Mouse (Mus musculus) E14TG2a.4 (cell line): ENCODE results near the gene Coq10b.
A peak's percentile ranks its signal among the peaks of the same experiment; 100 is the strongest.
"Not testable (repeated sequence)": the region's sequence is repeated elsewhere in the genome, so short reads cannot be mapped to it uniquely, and the experiment has no call there.

Experiments
- H3K27me3 ChIP-seq: 2 replicates; pipeline ENCODE4 v1.6.1; 2014; ENCODE audit warnings: low read length, control low read depth; ENCODE audit not compliant: insufficient read depth
- H3K36me3 ChIP-seq: 2 replicates; pipeline ENCODE4 v1.6.1; 2014; ENCODE audit warnings: low read length, control low read depth; ENCODE audit not compliant: insufficient read depth
- H3K4me1 ChIP-seq: replicated peaks from 2 replicates; pipeline ENCODE4 v1.6.1; 2014; ENCODE audit warnings: low read depth, low read length, control low read depth
- H3K4me3 ChIP-seq: replicated peaks from 2 replicates; pipeline ENCODE4 v1.5.1; 2014; ENCODE audit warnings: mild to moderate bottlenecking, low read length
- H3K9me3 ChIP-seq: 2 replicates; pipeline ENCODE4 v1.6.1; 2014; ENCODE audit warnings: low read length, control low read depth
- CTCF ChIP-seq: conservative IDR thresholded peaks from 2 replicates; pipeline ENCODE4 v1.5.1; 2014; ENCODE audit warnings: low read length
- NANOG ChIP-seq: IDR thresholded peaks from 2 replicates; pipeline ENCODE4 v1.6.1; 2014; ENCODE audit warnings: borderline replicate concordance, low read length, mixed read lengths
- POU5F1 ChIP-seq: IDR thresholded peaks from 2 replicates; pipeline ENCODE4 v1.6.1; 2014; ENCODE audit warnings: low read length, borderline replicate concordance

Gene Coq10b

DNA sequence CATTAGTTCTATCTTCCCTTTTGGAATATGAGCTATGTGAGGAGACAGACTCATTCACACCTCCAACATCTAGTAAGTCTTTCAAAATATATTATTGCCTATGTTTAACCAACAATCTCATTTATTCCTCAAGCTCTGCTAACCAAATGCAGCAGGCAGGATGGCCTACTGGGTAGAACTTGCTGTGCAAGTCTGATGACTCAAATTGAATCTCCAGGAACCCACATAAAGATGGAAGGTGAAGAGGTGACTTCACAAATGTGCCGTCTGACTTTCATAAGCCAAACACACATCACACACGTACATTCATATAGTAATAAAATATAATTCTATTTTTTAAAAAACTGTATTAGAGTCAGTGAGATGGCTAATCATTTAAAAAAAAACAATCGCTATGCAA lies 899 bp upstream of the Coq10b start:
- H3K36me3 ChIP-seq, result 0 out of 2 replicates have a peak, but pooled peaks cover 13% of the 10 kb centered on the region
- peak overlapping the region; percentile 94 for H3K4me3 ChIP-seq
- no peaks in the 10 kb centered on the region for H3K9me3 ChIP-seq
- peaks cover 10% of the 10 kb centered on the region for H3K27me3 ChIP-seq
- H3K4me1 ChIP-seq, result peaks cover 23% of the 10 kb centered on the region
- TF ChIP-seq POU5F1 (no peak), CTCF (no peak), NANOG (no peak)

DNA sequence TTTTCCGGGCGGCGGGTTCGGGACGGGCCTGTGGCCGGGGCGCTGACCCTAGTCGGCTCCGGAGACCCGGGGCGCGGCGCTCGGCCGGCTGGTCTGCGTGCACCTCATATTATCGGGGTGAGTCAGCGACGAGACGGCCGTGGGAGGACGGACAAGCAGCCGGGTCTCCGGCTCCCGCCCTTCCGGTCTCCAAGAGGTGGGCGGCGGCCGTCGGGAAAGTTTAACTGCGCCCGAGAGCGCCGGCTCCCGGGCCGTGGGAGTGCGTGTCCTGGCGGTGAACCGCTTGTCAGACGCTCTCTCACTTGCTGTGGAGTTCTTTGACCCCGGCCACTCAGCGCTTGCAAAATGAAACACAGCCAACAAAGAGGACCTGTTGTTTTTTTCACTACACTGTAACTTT lies 435 bp downstream of the Coq10b start:
- Histone ChIP-seq H3K9me3 (no peaks in the 10 kb centered on the region), H3K4me3 (peak overlapping the region; percentile 94), H3K4me1 (peaks cover 34% of the 10 kb centered on the region), H3K27me3 (peaks cover 5% of the 10 kb centered on the region; the same call in 1 of the 2 replicates), H3K36me3 (0 out of 2 replicates have a peak, but pooled peaks cover 17% of the 10 kb centered on the region)
- TF ChIP-seq POU5F1 (no peak), CTCF (no peak), NANOG (no peak)

GRCm38 (mm10) chr1:55053596-55053995 lies 1.0 kb downstream of the Coq10b start:
- no peaks in the 10 kb centered on the region for H3K9me3 ChIP-seq
- no peak for TF ChIP-seq CTCF
- TF ChIP-seq NANOG, result no peak
- TF ChIP-seq POU5F1, result no peak
- H3K4me1 ChIP-seq, result peaks cover 37% of the 10 kb centered on the region
- H3K36me3 ChIP-seq, result 0 out of 2 replicates have a peak, but pooled peaks cover 17% of the 10 kb centered on the region
- peaks cover 5% of the 10 kb centered on the region; the same call in 1 of the 2 replicates for H3K27me3 ChIP-seq
- peak overlapping the region; percentile 94 for H3K4me3 ChIP-seq

- Histone ChIP-seq H3K4me1 (peaks cover 46% of the 10 kb centered on the region), H3K4me3 (no peak overlapping the region), H3K9me3 (no peaks in the 10 kb centered on the region), H3K36me3 (0 out of 2 replicates have a peak, but pooled peaks cover 17% of the 10 kb centered on the region), H3K27me3 (no peaks in the 10 kb centered on the region)
- no peak for TF ChIP-seq POU5F1
- no peak for TF ChIP-seq CTCF
- no peak for TF ChIP-seq NANOG
Measured at GRCm38 (mm10) chr1:55055322-55056115, 2.9 kb downstream of the Coq10b start.

GRCm38 (mm10) chr1:55058383-55058782 lies 5.8 kb downstream of the Coq10b start:
- not testable (repeated sequence) for H3K9me3 ChIP-seq, H3K4me3 ChIP-seq, H3K27me3 ChIP-seq
- H3K36me3 ChIP-seq, result peaks cover 32% of the 10 kb centered on the region
- peaks cover 37% of the 10 kb centered on the region for H3K4me1 ChIP-seq

- Histone ChIP-seq H3K4me1 (peaks cover 28% of the 10 kb centered on the region), H3K27me3 (no peaks in the 10 kb centered on the region), H3K4me3 (no peak overlapping the region), H3K9me3 (no peaks in the 10 kb centered on the region), H3K36me3 (peaks cover 49% of the 10 kb centered on the region)
- TF ChIP-seq POU5F1 (no peak), NANOG (no peak), CTCF (no peak)
Measured at GRCm38 (mm10) chr1:55061099-55061498, 8.5 kb downstream of the Coq10b start.

DNA sequence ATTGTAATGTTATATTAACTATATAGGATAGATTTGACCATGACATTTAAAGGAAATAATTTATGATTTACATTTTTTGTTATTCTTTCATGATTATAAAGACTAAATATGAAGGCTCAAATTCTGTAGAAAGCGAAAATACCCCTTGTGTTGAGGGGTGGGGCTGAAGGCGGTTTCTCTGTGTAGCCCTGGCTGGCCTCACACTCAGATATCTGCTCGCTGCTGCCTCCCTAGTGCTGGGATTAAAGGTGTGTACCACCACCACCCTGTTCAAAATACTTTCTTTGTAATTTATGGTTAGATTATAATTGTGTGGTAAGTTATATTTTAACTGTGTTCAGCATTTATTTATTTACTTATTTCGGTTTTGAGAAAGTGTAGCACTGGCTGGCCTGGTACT lies 9.2 kb downstream of the Coq10b start:
- Histone ChIP-seq H3K27me3 (no peaks in the 10 kb centered on the region), H3K9me3 (no peaks in the 10 kb centered on the region)
- TF ChIP-seq CTCF, result no peak
- TF ChIP-seq POU5F1, result no peak
- TF ChIP-seq NANOG, result no peak

GRCm38 (mm10) chr1:55072328-55072727 lies 19.8 kb downstream of the Coq10b start:
- H3K9me3 ChIP-seq, H3K27me3 ChIP-seq, H3K4me3 ChIP-seq: not testable (repeated sequence)
- H3K36me3 ChIP-seq, result peaks cover 61% of the 10 kb centered on the region
- H3K4me1 ChIP-seq, result peaks cover 26% of the 10 kb centered on the region

More for the DNA sequence above, 9.2 kb downstream of the Coq10b start:
- no peak overlapping the region for H3K4me3 ChIP-seq
- peaks cover 50% of the 10 kb centered on the region for H3K36me3 ChIP-seq
- peaks cover 21% of the 10 kb centered on the region for H3K4me1 ChIP-seq

- peaks cover 30% of the 10 kb centered on the region for H3K4me1 ChIP-seq
- peaks cover 63% of the 10 kb centered on the region for H3K36me3 ChIP-seq
- TF ChIP-seq POU5F1 (no peak), CTCF (no peak), NANOG (no peak)
- H3K9me3 ChIP-seq, result no peaks in the 10 kb centered on the region
- H3K4me3 ChIP-seq, result no peak overlapping the region
- no peaks in the 10 kb centered on the region for H3K27me3 ChIP-seq
Measured at GRCm38 (mm10) chr1:55074757-55075156, 22.2 kb downstream of the Coq10b start.
